Mouse (Mus musculus) T-helper 1 cell (primary cell): ENCODE measurements around the gene Clcn1.

Source experiments
- in situ Hi-C: fragments of 300-600 bp; cut with MboI, MseI; formaldehyde crosslinking; loops from one replicate; pipeline ENCODE4 v1.15.1; 2025; ENCODE audit warnings: high pct_unique_total_duplicates

Clcn1 gene

DNA sequence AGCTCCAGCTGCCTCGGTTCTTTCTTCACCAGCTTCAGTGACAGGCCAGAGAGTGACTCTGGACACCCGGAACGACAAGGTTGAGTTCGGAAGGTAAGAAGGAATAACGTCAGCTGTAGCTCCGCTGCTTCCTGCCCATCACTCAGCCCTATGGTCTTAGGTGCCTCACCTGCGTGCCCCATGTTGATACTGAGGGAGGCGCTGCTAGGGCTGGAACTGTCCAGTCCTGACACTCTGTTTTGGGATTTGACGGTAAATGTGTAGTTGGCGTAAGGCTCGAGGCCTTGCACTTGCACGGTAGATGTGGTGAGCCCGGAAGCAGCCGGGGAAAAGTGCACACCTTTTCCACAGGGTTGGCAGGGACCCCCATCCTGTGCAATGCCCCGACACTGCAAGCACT, 78.1 kb downstream of the Clcn1 start:
- in situ Hi-C loops: no loop called here

DNA sequence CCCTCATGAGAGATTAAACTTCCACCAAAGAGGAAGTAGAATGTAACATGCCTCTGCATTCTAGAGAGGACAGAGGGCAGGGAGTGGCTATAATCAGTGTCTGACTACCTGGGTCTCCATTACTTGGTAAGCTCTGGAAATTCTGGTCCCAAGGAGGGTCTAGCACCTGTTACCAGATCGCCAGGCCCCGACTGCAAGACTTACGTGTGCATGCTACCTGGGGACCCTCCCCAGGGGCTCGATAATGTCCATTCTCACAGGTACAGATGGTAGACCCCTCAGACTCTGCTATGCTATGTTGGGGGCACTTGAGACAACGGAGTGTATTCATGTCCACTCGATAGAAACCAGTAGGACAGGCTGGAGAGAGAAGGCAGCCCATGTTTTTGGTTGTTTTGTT, 78.7 kb downstream of the Clcn1 start:
- in situ Hi-C loops: no loop called here
